8 mouse cellular contexts compared by ENCODE assay signal in genomic region chr7:79935511-79936205, GRCm38 (mm10). TPM values are rescaled to one million over a fixed set of nuclear protein-coding genes. Genes with fewer than 3 reads are reported as not detected.
DNase-seq lines count a peak whose midpoint lies in the region; ATAC-seq lines count a peak whose summit lies in the region.

No protein-coding gene starts in this region.

- ATAC-seq in forebrain, embryonic 11.5 days (replicated peaks; ENCODE audit: low FRiP score): no peak; the same call in 1 of the 2 replicates

- WGBS in forebrain, embryonic 11.5 days: 8% methylated on average over 19 of the region's 19 CpGs

- H3K4me3 ChIP-seq in forebrain, embryonic 11.5 days (ENCODE audit: low read depth, low read length): peak overlapping the region; percentile 50

- H3K27ac ChIP-seq in forebrain, embryonic 11.5 days (ENCODE audit: low read depth, low read length): no peak overlapping the region

- H3K4me1 ChIP-seq in forebrain, embryonic 11.5 days (replicated peaks; ENCODE audit: control insufficient read depth, insufficient read depth, low read length): peaks cover 6% of the 10 kb centered on the region; the same call in 1 of the 2 replicates

- no peaks in the 10 kb centered on the region for H3K36me3 ChIP-seq in forebrain, embryonic 11.5 days (ENCODE audit: control insufficient read depth, insufficient read depth, low read length)

- peak overlapping the region; percentile 78 for H3K9ac ChIP-seq in forebrain, embryonic 11.5 days (ENCODE audit: low read length)

- no peaks in the 10 kb centered on the region for H3K27me3 ChIP-seq in forebrain, embryonic 11.5 days (ENCODE audit: control insufficient read depth, insufficient read depth, low read length)

- H3K9me3 ChIP-seq in forebrain, embryonic 11.5 days (ENCODE audit: control insufficient read depth, low read length): no peaks in the 10 kb centered on the region

- H3K4me2 ChIP-seq in forebrain, embryonic 11.5 days (ENCODE audit: low read depth, low read length, severe bottlenecking): peak overlapping the region; percentile 79

- DNase-seq in left cerebral cortex, postnatal 25 days (ENCODE audit: low spot score in 2 of 2): peak; percentile 9 to 19
- DNase-seq in left cerebral cortex, postnatal 4 days: no peak
- no peak for DNase-seq in forebrain, embryonic 11.5 days (ENCODE audit: low spot score)
- DNase-seq in heart, postnatal 10 days: peak; percentile 59 to 73
- peak; percentile 77 to 89 for DNase-seq in kidney, postnatal 25 days
- peak; percentile 54 to 69 for DNase-seq in lung, postnatal 4 days
- peak; percentile 39 for DNase-seq in retina, postnatal 1 day
- no peak for DNase-seq in layer of hippocampus, adult 8-10 months (ENCODE audit: low spot score in 2 of 2)

- intact Hi-C loops in left cerebral cortex, postnatal 25 days (cut with DNase I): loop anchor here (5.0 to 10.0 kb wide), 2 partner anchors 92 to 149 kb away; no protein-coding TSS in a partner anchor
- intact Hi-C loops in left cerebral cortex, postnatal 4 days (cut with DNase I): loop anchor here (10.0 kb wide), 1 partner anchor 59 kb away; no protein-coding TSS in a partner anchor
- intact Hi-C loops in heart, postnatal 10 days (cut with DNase I): loop anchor here (5.0 to 10.0 kb wide), 2 partner anchors 87 to 179 kb away; partner anchors contain the start of genes Idh2 and Zfp710

RNA-seq across cellular contexts. Expression of gene Arpin, which starts 0.5 kb away (rescaled TPM):
- 10 to 100 TPM; 10.4 to 11.0 TPM for total RNA-seq in left cerebral cortex, postnatal 25 days (2021)
- total RNA-seq in left cerebral cortex, postnatal 4 days (2021): 1 to 10 TPM; 8.3 to 9.4 TPM
- polyA plus RNA-seq in forebrain, embryonic 11.5 days (2014; fragmentation: Nextera tagmentation; extraction: Ambion mirVana): 20.8 and 23.0 TPM in 2 replicates
- 10 to 100 TPM; 15.8 to 18.5 TPM for total RNA-seq in heart, postnatal 10 days (2021)
- total RNA-seq in layer of hippocampus, adult 8-10 months (2022): 10 to 100 TPM; 12.5 to 17.1 (median 15.3) TPM

RNA-seq across cellular contexts. Expression of gene Ap3s2, which starts 15.2 kb away (rescaled TPM):
- total RNA-seq in left cerebral cortex, postnatal 25 days (2021): 10 to 100 TPM; 38.4 to 42.4 TPM
- 10 to 100 TPM; 50.8 to 51.6 TPM for total RNA-seq in left cerebral cortex, postnatal 4 days (2021)
- polyA plus RNA-seq in forebrain, embryonic 11.5 days (2014; fragmentation: Nextera tagmentation; extraction: Ambion mirVana): 46.6 and 53.1 TPM in 2 replicates
- total RNA-seq in heart, postnatal 10 days (2021): 10 to 100 TPM; 20.5 to 24.1 TPM
- 10 to 100 TPM; 40.9 to 51.1 (median 46.7) TPM for total RNA-seq in layer of hippocampus, adult 8-10 months (2022)

Comparison
In these comparisons a context has a peak if more than half of its experiments do, and no peak if none do; other contexts are left out.
1. DNase-seq: peak in left cerebral cortex, postnatal 25 days (2 of 2), heart, postnatal 10 days (2 of 2), kidney, postnatal 25 days (2 of 2), lung, postnatal 4 days (2 of 2) and retina, postnatal 1 day (single experiment); none in left cerebral cortex, postnatal 4 days (single experiment), forebrain, embryonic 11.5 days (single experiment) and layer of hippocampus, adult 8-10 months (0 of 2).